Mouse (Mus musculus): ENCODE data around the gene Cd93.

- no peak for TF ChIP-seq ZNF384 (IDR thresholded peaks at IDR 0.05; ENCODE audit: low read depth, low read length)
- TF ChIP-seq KAT2A (conservative IDR thresholded peaks at IDR 0.05; ENCODE audit: low read depth, low read length), result no peak
- no peak for TF ChIP-seq MYC (IDR thresholded peaks at IDR 0.05; ENCODE audit: low read depth, low read length)
- TF ChIP-seq TCF12 (IDR thresholded peaks at IDR 0.05; ENCODE audit: low read depth, low read length), result no peak
- TF ChIP-seq POLR2AphosphoS2 (IDR thresholded peaks at IDR 0.05; ENCODE audit: low read length), result no peak
Observed at GRCm38 (mm10) chr2:148467921-148468440, 24.6 kb upstream of the Cd93 start.
